Mouse (Mus musculus) c-Kit-positive CD71-positive TER-119-negative erythroid progenitor cells, embryonic 14.5 days (primary cell): ENCODE data around the gene Cdh23.

ENCODE experiments used
- DNase-seq: peaks from one replicate; pipeline ENCODE4 v3.0.0-alpha.2; 2013; ENCODE audit warnings: low read depth

The Cdh23 gene

DNA sequence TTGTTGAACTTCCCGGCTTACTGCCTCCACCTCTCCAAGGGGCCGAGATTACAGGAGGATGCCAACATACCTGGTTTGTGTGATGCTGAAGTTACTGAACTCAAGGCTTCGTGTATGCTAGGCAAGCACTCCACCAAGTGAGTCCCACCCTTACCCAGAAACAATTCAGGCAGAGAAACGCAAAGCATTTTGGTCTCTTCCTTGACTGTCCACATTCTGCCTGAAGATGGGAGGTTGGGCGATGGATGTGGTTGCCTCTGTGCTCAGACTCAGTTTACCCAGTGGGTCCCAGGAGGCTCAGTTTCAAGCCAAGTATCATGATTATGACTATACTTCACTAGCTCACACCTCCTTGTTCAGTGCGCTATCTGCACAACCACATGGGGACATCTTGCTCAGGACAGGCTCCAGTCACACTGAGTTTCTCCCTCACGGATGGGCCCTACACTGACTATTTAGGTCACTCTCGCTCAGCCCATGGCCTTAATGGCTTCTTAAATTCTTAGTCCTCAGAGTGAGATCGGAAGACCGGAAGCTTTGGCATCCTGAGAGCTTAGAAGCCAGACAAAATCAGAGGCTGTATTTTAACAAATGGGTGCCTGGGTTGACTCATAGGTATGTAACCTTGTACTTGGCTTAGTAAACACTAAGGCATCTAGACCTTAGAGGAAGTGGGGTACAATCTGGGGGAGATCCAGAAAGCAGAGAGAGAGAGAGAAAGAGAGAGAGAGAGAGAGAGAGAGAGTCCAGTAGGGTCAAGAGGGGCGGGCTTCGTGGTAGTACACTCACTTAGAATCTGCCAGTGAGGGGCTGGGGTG lies 118.2 kb downstream of the Cdh23 start:
- peak; percentile 13 for DNase-seq

DNA sequence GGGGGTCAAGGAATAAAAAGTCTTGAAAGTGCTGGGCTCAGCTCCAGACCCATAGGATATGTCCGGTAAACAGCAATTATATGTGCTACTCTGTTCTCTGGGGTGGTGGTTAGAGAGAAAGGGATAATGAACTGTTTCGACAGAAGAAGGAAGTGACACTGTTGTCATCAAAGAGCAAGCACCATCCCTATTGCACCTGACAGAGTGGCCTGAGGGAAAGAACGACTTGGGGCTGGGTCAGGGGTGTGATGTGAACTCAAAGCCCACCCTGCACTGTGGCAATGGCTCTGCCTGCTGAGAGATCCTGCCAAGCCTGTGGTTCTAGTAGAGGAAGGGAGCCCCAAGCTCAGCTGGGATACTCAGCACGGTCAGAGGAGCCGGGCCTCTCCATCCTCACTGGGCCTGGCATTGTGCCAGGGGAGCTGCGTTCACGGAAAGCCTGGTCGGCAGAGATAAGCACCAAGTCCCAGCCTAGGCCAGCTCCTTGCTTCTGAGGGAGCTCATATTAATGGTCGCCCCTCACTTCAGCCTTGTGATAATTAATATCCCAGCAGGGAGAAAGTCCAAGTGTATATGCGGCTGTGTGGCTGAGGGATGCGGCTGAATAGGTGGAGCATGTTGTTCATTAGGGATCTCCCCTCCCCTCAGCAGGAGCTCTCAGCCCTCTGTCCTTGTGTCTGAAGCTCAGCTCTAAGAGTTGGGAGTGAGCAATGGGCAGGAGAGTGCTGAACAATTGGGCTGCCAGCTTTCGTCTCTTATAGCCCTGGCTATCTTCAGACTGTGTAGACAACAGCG lies 119.0 kb downstream of the Cdh23 start:
- peak; percentile 63 for DNase-seq

DNA sequence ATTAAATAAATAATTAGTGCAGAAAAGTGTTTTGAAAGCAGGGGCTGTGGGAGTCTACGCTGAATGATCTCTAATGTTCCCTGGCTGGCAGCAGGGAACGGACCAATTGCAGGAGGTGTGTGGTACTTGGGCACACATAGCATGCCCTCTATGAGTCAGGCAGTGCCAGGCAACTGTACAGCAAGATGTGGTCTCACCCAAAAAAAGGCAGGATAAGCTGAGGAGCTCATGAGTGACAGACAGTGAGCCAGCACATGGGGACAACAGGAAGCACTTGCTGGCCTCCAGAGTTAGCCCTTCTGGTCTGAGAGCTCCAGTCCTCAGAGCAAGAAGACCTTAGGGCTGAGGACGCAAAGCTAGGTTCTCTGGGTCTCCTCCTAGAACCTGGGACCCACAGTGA lies 121.4 kb downstream of the Cdh23 start:
- DNase-seq, result no peak

DNA sequence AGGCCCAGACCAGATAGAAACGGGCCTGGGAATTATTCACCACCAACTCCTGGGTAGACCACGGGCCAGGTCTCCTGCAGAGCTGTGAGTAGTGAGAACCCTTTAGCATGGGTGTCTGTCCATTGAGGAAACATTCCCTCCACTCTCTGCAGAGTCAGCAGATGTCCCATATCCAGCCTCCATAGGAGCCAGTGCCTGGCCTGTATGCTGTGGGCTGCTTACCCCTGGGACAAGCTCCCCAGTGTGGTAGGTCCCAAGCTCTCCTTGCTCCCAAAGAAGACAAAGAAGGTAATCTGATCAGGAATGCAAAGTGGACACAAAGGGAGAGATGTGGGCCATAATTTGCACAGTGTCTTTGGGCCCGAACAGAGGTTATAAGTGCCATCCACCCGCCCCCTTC lies 124.8 kb downstream of the Cdh23 start:
- DNase-seq, result no peak

DNA sequence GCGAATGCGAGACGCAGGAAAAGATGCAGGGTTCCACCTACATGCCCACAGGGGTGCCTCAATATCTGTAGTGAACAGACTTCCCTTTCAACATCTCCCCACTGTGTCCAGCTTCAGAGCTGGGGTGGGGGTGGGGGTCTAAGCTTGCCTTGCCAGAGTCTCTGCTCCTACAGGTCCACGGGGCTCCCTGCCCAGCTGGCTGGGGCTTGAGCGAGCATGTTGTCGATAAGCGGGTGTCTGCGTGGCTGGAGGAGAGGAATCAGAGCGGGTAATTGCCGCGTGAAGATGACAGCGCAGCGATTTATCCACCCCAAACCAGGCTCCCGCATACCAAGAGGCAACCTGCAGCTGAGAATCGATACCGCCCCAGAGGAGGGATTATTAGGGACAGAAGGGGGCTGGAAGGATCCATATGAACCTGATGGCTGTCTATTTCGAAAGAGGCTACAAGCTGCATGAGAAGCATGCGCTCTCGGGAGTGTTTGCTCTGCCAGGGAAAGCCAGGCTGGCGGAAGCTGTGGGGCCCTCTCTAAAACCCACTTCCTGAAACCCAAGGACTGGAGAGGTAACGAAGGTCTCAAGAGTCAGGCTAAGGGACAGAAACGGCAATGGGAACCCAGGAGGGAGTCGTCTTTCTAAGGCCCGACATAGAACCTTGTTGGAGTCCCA lies 129.8 kb downstream of the Cdh23 start:
- no peak for DNase-seq

DNA sequence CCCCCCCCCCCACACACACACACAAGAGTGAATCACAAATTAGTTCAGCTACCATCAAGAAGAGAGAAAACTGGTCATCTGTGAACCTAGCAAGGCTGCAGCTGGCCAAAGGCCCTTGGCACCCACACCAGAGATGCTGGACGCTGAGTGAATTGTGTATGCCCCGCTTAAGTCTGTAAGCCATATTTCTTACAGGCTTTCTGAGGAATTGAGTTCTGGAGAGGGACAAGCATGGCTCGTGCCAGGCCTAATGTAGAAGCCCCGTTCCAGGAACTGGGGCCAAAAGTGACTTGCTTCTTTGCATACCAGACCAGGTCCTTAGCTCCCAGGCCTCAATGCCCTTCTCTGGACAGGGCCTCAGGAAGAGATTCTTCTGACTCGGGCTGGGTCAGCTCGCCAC lies 132.2 kb downstream of the Cdh23 start:
- DNase-seq, result no peak

DNA sequence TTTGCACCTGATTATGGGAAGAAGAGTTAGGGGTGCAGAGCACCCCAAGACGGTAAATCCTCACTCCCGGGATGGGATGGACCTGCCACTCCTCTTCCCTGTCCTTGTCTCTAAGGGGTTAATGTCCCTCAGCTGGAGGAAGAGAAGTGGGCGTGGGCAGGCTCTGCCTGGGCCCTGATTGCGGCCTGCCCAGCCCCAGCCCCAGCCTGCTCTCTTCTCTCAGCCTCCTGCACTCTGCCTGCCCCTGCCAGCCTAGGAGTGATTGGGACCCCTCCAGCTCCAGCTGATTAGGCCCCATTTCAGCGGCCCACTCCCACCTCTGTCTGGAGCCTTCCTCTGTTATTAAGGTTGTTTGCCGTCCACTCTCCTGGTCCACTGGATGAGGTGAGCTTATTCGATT lies 133.3 kb downstream of the Cdh23 start:
- no peak for DNase-seq

DNA sequence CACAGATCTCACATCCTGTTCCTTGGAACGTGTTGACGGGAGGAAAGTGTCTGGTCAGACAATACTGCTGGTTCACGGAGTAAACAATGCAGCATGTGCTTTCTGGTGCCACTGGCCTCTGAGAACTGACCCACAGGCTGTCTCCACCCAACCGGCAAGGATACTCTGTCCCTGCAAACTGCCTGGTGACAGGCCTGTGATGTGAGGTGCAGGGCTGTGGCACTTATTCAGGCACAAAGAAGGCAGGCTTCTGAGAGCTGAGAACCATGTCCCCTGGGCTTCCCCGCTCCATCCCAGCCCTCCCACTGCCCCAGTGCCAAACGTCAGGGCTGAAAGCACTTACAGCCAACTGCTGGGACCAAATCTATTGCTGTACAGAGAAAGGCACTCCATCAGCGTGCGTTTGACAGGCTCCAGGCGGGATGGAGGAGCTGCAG lies 137.8 kb downstream of the Cdh23 start:
- no peak for DNase-seq

DNA sequence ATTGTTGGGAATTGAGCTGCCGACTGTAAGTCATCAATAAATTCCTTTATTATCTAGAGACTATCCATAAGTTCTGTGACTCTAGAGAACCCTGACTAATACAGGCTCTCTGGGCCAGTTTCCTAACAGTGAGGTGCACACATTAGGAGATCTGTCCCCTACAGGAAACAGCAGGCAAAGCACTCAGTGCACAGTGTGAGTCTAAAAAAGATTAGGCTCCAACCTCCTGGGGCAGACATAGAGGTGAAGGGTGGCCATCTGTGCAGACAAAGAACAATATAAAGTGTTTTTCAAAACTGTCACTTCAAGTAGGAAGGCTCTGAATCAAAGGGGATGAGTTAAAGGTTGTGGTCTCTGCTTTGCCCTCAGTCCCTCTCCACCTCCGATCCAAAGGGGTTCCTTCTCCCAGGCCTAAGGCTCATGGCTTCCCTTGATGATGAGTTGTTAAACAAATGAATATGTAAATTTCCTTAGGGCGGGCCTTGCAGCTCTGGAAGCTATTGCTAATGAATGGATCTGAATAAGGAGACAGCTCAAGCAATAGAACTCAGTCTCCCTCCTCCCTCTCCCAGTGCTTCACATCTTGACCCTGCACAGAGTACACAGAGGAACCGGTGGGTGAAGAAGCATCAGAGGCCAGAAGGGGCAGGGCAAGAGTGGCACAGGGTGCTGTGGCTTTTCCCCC lies 143.2 kb downstream of the Cdh23 start:
- DNase-seq, result no peak

DNA sequence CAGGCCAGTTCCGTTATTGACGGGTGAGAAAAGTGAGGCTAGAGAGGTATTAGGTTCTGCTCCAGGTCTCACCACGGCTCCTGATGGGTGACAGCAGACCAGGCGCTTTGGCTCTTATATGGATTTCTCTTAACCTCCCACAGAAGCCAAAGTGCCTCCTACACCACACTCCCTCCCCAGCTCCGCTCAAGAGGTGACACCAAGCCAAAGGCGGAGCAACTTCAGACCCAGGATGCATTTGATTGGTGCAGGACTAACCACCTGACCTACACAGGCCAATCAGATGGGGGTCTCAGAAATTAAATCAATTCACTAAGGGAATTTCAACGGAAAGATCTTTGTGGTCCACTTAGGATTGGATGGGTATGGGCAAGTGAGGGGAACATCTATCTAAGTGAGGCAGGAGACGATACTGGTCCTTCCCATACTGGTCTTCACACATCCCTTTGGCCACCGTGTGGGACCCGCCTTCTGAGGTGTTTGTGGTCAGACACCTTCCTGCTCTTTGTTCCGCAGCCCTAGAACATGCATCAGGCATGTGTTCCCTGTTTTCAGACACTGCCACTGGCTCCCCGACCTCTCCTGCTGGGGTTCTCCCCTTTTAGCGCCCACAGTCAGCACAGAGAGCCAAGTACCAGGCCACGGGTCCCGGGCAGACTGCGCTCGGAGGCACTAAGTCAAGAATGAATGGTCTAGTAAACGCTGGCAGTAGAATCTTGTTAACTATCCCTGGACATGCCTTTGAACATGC lies 157.0 kb downstream of the Cdh23 start:
- no peak for DNase-seq

DNA sequence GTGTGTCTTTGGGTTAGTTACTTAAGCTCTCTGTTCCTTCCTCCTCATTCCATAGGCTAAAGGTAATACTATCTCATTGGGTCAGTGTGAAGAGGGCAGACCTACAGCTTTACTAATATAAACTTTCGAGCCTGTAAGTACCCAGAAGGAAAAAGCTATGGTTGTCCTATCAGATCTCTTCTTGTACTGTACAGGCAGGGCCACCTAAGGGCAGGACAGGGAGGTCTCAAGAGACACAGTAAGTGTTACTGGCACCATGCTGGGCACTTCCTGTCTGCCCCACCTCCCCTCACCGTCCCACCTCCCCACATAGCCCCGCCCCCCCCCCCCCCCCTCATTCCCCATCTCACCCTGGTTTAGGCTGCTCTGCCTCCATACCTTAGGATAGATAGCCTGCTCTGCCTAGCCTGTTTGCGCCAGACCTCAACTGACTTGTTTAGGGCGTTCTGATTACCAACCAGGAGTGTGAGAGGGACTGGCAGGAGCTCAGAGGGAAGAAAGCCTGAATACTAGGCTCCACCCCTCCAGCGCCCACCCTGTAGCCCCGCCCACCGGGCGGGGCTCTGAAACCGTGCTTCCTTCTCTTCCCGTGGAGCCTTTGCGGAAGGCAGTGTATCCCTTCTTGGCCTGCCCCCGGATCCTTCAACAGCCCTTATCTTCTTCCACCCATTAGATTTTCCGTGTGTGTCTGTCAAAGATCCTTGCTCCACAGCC lies 160.0 kb downstream of the Cdh23 start:
- peak; percentile 13 for DNase-seq

DNA sequence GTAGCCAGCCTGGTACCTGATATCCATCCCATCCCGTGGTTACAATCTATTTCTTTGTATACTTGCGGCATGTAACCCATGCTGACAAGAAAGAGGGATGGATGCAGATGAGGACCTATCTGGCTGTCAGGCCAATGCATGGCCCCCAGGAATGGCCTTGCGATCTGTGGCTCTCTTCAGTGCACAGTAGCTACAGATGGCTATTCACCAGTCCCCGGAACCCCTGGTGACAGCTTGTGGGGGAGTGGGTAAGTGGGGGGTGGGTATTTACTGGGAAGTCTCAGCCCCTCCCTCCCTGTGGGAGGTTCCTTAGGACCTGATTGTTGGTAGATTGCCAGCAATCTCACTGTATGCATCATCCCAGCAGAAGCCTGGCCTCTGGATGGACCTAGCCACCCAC lies 163.8 kb downstream of the Cdh23 start:
- DNase-seq, result no peak

DNA sequence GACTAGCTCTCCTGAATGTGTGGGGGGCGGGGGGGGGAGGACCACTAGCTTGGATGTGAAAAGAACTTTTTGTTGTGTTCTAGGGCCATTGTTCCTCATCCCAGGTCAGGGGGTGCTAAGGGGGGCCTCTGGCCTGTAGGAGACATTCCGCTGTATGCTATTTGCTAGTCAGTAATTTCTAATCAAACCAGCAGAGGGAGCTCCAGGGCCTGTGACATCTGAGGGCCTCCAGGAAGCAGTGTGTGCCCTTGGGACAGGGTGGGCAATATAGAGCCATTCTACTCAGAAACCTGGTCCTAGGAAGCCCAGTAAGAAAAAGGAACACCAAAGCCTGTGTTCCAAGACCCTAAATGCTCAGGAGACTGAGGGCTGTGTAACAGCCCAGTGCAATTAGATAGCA lies 164.9 kb downstream of the Cdh23 start:
- peak; percentile 38 for DNase-seq

DNA sequence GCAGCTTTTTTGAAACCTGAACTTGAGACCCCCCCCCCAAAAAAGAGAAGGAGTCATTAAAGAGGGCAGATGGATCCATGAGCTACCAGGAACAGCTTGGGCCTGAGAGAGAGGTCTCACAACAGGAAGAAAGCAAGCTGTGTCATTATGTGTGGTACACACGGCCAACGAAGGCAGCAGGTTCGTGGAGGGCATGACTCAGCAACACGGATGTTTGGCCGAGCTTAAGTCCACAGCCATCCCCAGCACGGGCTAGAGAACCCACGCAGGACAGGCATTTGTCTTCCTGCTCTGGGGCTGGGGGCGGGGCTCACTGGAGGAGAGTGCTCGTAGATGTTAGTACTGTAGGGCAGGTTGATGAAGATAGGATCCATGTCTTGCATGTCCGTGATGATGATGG lies 165.7 kb downstream of the Cdh23 start:
- DNase-seq, result no peak

DNA sequence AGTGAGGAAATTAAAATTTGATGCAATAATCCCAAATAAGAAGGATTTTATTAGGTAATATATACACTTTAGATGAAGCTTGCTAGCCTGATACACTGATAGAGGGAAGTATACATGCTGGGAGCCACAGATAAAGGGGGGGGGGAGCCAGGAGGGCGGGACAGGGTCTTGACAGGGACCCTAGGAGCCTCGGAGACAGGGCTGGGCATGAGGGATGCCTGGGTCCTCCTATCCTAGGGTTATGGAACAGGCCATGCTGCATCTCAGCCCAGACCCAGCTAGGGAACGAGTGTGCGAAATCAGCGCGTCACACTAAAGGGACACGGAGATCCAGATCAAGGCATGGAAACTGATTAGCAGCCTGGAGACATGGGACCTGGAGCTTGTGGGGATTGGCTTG lies 168.3 kb downstream of the Cdh23 start:
- DNase-seq, result no peak

DNA sequence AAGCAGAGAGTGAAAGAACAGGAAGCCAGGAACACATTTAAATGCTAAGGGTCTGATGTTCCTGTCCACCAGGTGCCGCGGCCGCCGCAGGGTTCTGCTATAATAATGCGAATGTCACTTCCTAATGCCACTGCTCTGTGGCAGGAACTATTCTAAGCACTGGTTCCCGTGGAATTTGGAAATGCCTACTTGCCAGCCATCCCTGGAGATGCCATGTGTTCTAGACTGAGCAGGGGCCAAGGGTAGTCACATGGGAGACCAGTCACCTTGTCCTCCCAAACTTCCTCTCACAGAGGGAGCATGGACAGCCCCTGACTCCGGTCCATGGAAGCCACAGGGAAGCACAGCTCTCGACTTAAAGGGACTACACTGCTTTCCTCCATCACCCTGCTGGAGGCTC lies 171.2 kb downstream of the Cdh23 start:
- no peak for DNase-seq

DNA sequence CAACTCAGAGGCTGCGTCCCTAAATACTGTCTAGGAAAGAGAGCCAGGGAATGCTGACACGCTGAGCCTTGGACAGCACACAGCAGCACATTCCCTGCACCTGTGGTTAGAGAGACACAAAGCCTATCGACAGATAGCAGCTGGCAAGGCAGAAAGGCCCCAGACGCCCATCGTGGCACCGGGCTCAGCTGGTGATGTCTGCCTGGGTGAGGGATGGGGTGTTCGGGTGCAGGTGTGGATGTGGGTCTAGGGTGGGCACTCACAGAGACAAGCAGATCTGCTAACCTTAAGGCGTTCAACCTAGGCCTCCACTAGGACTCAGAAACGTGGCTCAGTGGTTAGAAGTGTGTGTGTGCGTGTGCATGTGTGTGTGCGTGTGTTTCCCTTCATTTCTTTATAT lies 180.0 kb downstream of the Cdh23 start:
- DNase-seq, result no peak

DNA sequence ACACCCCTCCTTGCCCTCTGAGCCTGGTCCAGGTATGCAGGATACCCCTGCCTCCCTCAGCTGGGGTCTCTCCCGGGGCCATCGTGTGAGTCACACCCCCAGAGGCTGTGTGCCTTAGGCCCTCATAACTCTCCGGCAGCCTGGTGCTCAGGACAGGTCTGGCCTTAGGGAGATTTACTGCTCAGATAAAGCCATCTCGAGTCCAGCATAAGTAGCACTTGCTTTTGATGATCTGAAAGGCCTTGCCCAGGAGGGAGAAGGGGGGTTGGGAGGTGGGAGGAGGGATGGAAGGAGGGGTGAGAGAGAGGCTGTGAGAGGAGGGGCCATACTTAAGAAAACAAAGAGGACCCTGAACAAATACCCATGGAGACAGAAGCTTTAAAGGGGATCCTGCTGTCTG lies 197.8 kb downstream of the Cdh23 start:
- no peak for DNase-seq

DNA sequence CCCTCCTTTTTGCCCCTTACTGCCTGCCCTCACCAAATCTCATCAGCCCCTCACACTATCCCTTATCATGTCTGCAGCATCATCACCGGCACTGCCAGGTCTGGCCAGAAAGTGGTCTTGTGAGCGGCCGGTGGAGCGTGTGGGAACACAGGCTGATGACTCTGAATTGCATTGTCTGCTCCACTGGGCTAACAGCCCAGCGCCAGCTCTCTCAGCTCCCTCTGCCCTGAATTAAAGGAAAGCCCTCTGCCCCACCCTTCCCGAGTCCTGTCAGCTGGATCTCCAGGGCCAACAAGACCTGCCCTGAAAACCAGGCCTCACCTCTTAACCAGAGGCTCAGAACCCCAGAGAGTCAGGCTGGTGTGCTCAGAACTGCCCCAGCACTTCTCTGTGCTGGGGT lies 201.2 kb downstream of the Cdh23 start:
- no peak for DNase-seq

DNA sequence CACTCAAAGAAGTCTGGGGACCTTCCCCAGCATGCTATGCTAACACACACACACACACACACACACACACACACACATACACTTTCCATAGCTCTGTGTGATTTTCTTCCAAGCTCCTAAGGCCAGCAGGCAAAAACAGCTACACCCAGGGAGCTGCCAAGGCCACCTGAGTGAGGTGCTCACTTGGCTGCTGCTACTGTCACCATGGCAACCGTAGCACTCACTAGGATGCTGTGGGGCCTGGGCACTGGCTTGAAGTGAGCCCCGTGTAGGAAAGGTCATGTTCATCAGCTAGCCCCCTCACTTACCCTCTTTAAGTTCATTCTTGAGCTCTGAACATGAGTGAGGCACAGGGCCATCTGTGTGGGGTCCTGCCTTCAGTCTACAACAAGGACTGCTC lies 204.8 kb downstream of the Cdh23 start:
- no peak for DNase-seq

DNA sequence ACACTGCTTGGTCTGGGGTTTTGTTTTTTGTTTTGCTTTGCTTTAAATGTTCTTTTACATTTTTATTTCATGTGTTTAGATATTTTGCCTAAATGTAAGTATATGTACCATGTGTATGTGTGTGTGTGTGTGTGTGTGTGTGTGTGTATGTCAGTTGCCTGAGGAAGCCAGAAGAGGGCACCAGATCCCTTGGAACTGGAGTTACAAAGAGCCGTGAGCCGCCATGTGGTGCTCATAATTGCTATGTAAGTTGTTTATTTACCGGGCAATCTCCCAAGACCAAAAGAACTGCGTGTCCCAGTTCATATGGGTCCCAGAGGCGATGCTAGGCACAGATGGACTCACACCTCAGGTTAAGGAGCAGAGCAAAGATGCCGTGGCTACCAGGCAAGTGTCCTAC lies 214.9 kb downstream of the Cdh23 start:
- no peak for DNase-seq
